Mouse (Mus musculus) midbrain, embryonic 11.5 days (tissue): ENCODE data around the gene Slc35f5. TPM values are rescaled to one million over a fixed set of nuclear protein-coding genes. Genes with fewer than 3 reads are reported as not detected.

Experiments
- ATAC-seq: fragments of 200-750 bp; cut with Nextera tagmentation; 2 replicates; pipeline ENCODE4 v1.8.0; 2017; ENCODE audit warnings: moderate TSS enrichment, moderate library complexity; ENCODE audit not compliant: low FRiP score
- DNase-seq: peaks from one replicate; pipeline ENCODE4 v3.0.0; 2015; ENCODE audit warnings: low spot score; ENCODE audit errors: missing footprints
- H3K27ac ChIP-seq: fragments of 300-500 bp; sonication (generic); 2 replicates; pipeline ENCODE4 v1.5.1; 2014; ENCODE audit warnings: low read depth, low read length
- H3K27me3 ChIP-seq: fragments of 300-500 bp; sonication (generic); 2 replicates; pipeline ENCODE4 v1.6.1; 2014; ENCODE audit warnings: mild to moderate bottlenecking, low read length, moderate library complexity, mixed read lengths; ENCODE audit not compliant: control insufficient read depth, insufficient read depth
- H3K36me3 ChIP-seq: fragments of 300-500 bp; sonication (generic); 2 replicates; pipeline ENCODE4 v1.6.1; 2014; ENCODE audit warnings: mild to moderate bottlenecking, low read length, moderate library complexity, mixed read lengths; ENCODE audit not compliant: control insufficient read depth, insufficient read depth
- H3K4me1 ChIP-seq: fragments of 300-500 bp; sonication (generic); 2 replicates; pipeline ENCODE4 v1.6.1; 2014; ENCODE audit warnings: low read length; ENCODE audit not compliant: control insufficient read depth, insufficient read depth
- H3K4me2 ChIP-seq: fragments of 300-500 bp; sonication (generic); 2 replicates; pipeline ENCODE4 v1.6.1; 2014; ENCODE audit warnings: mild to moderate bottlenecking, moderate library complexity
- H3K4me3 ChIP-seq: fragments of 300-500 bp; sonication (generic); 2 replicates; pipeline ENCODE4 v1.5.1; 2014; ENCODE audit warnings: low read depth, low read length
- H3K9ac ChIP-seq: fragments of 300-500 bp; sonication (generic); 2 replicates; pipeline ENCODE4 v1.6.1; 2014; ENCODE audit warnings: low read length
- H3K9me3 ChIP-seq: fragments of 300-500 bp; sonication (generic); 2 replicates; pipeline ENCODE4 v1.6.1; 2016; ENCODE audit warnings: low read length; ENCODE audit not compliant: control insufficient read depth
- WGBS: fragments of 180-500 bp; shearing (Covaris S2); extraction: QIAGEN DNeasy Blood & Tissue Kit; methylation state at CpG from one replicate; pipeline ENCODE4 v1.1.7; 2014; 5-methylcytosine and 5-hydroxymethylcytosine counted together
- polyA plus RNA-seq: library from polyadenylated mRNA; unstranded; fragments of >200 nt; fragmentation: Nextera tagmentation; extraction: Ambion mirVana; gene quantifications from 2 replicates; pipeline ENCODE4 v1.2.1, GENCODE M21; 2014

Slc35f5 gene
- polyA plus RNA-seq, 1 experiment from 2014 or later: 23.0 TPM

- peak overlapping the region; percentile 75 for H3K4me2 ChIP-seq
- H3K4me1 ChIP-seq: peaks cover 2% of the 10 kb centered on the region; the same call in 1 of the 2 replicates
- under 1% methylated on average over 29 of the region's 29 CpGs for WGBS
- no peaks in the 10 kb centered on the region for H3K36me3 ChIP-seq
- H3K9me3 ChIP-seq: no peaks in the 10 kb centered on the region
- ATAC-seq (peak; percentile 20; the same call in 1 of the 2 replicates), DNase-seq (no peak)
- H3K4me3 ChIP-seq: peak overlapping the region; percentile 66
- no peaks in the 10 kb centered on the region for H3K27me3 ChIP-seq
- H3K9ac ChIP-seq: peak overlapping the region; percentile 87
- H3K27ac ChIP-seq: peak overlapping the region; percentile 2; the same call in 1 of the 2 replicates
Observed at GRCm38 (mm10) chr1:125561206-125561605, 811 bp downstream of the Slc35f5 start.

- Histone ChIP-seq H3K9me3 (no peaks in the 10 kb centered on the region), H3K4me3 (peak overlapping the region; percentile 66), H3K4me1 (peaks cover 2% of the 10 kb centered on the region; the same call in 1 of the 2 replicates), H3K27me3 (no peaks in the 10 kb centered on the region), H3K36me3 (no peaks in the 10 kb centered on the region), H3K4me2 (peak overlapping the region; percentile 75), H3K9ac (no peak overlapping the region; the same call in 1 of the 2 replicates), H3K27ac (no peak overlapping the region)
- ATAC-seq (no peak), DNase-seq (no peak)
- 77% methylated on average over 4 of the region's 4 CpGs for WGBS
Observed at GRCm38 (mm10) chr1:125561841-125562240, 1.4 kb downstream of the Slc35f5 start.

GRCm38 (mm10) chr1:125568126-125568525 lies 7.7 kb downstream of the Slc35f5 start:
- Histone ChIP-seq H3K9ac (no peak overlapping the region), H3K27me3 (no peaks in the 10 kb centered on the region), H3K4me1 (no peaks in the 10 kb centered on the region), H3K27ac (no peak overlapping the region), H3K4me3 (no peak overlapping the region), H3K4me2 (no peak overlapping the region), H3K36me3 (no peaks in the 10 kb centered on the region), H3K9me3 (no peaks in the 10 kb centered on the region)
- ATAC-seq: no peak
- DNase-seq: peak; percentile 80
- 87% methylated on average over 4 of the region's 4 CpGs for WGBS

DNA sequence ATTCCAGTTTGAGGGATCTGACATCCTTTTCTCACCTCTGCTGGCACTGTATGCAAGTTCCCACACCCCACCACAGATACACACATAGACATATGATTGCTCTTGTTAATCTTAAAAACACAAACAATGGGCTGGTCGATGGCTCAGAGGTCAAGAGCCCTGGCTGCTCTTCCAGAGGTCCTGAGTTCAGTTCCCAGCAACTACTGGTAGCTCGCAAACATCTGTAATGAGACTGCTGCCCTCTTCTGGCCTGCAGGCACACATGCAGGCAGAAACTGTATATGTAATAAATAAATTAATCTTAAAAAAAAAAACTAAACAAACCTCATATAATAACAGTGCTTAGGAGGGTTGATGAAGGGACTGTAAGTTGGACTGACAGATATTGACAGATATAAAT lies 13.8 kb downstream of the Slc35f5 start:
- DNase-seq (no peak), ATAC-seq (no peak)
- Histone ChIP-seq H3K36me3 (no peaks in the 10 kb centered on the region), H3K27me3 (no peaks in the 10 kb centered on the region), H3K27ac (no peak overlapping the region), H3K4me1 (no peaks in the 10 kb centered on the region), H3K4me2 (no peak overlapping the region), H3K9ac (no peak overlapping the region), H3K9me3 (no peaks in the 10 kb centered on the region), H3K4me3 (no peak overlapping the region)
- 84% methylated on average over 2 of the region's 2 CpGs for WGBS

- Histone ChIP-seq H3K4me2 (no peak overlapping the region), H3K27ac (no peak overlapping the region), H3K27me3 (no peaks in the 10 kb centered on the region), H3K36me3 (no peaks in the 10 kb centered on the region), H3K9me3 (no peaks in the 10 kb centered on the region), H3K4me1 (no peaks in the 10 kb centered on the region), H3K4me3 (no peak overlapping the region), H3K9ac (no peak overlapping the region)
- ATAC-seq: no peak
- DNase-seq: no peak
- 86% methylated on average over 10 of the region's 10 CpGs for WGBS
Observed at GRCm38 (mm10) chr1:125575458-125576114, 15.2 kb downstream of the Slc35f5 start.

DNA sequence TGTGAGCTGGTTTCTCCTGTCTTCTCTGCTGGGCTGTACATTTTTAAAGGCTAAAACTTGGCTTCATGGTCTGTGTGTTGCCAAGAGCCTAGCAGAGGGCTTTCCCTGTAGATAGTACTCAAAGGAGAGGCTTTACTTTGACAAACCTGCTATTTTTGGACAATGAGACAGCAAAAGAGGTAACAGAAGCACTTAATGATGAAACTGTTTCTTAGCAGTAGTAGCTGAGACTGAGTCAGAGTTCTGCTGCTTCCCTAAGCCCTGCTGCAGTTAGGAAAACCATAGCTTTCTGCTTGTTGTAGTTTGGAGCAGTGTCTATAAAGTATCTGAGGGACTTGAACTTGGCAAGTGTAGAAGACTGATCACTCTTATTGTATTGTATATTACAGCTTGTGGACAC lies 16.6 kb downstream of the Slc35f5 start:
- no peaks in the 10 kb centered on the region for H3K27me3 ChIP-seq
- H3K4me1 ChIP-seq: no peaks in the 10 kb centered on the region
- no peak overlapping the region for H3K4me3 ChIP-seq
- no peak for ATAC-seq
- no peaks in the 10 kb centered on the region for H3K9me3 ChIP-seq
- H3K27ac ChIP-seq: no peak overlapping the region
- H3K9ac ChIP-seq: no peak overlapping the region
- H3K36me3 ChIP-seq: no peaks in the 10 kb centered on the region
- no peak overlapping the region for H3K4me2 ChIP-seq
- no peak for DNase-seq

DNA sequence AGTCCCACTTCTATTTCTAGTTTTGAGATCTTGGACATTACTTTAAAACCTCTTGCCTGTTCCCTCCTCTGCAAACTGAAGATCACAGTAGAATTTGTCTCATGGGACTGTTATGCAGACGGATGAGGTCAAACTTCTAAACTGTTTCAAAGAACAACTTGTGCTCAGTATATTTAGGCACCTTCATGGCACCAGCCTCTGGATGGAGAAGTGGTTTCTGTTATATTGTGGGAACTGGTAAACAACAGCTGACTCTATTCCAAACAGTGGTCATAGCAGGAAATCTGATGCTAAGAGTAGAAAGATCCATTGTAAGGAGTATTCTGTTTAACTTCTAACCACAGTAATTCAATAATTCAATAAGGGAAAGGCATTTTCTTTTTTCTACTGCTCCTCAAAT lies 17.7 kb downstream of the Slc35f5 start:
- Histone ChIP-seq H3K9ac (no peak overlapping the region), H3K4me2 (no peak overlapping the region), H3K27ac (no peak overlapping the region), H3K4me1 (no peaks in the 10 kb centered on the region), H3K36me3 (no peaks in the 10 kb centered on the region), H3K27me3 (no peaks in the 10 kb centered on the region), H3K4me3 (no peak overlapping the region), H3K9me3 (no peaks in the 10 kb centered on the region)
- ATAC-seq (no peak), DNase-seq (no peak)
- 86% methylated on average over 1 of the region's 1 CpGs for WGBS

GRCm38 (mm10) chr1:125581134-125581533 lies 20.7 kb downstream of the Slc35f5 start:
- 95% methylated on average over 3 of the region's 3 CpGs for WGBS
- Histone ChIP-seq H3K4me3 (no peak overlapping the region), H3K27me3 (no peaks in the 10 kb centered on the region), H3K9ac (no peak overlapping the region), H3K36me3 (no peaks in the 10 kb centered on the region), H3K27ac (no peak overlapping the region), H3K9me3 (no peaks in the 10 kb centered on the region), H3K4me1 (no peaks in the 10 kb centered on the region), H3K4me2 (no peak overlapping the region)
- DNase-seq (no peak), ATAC-seq (no peak)

DNA sequence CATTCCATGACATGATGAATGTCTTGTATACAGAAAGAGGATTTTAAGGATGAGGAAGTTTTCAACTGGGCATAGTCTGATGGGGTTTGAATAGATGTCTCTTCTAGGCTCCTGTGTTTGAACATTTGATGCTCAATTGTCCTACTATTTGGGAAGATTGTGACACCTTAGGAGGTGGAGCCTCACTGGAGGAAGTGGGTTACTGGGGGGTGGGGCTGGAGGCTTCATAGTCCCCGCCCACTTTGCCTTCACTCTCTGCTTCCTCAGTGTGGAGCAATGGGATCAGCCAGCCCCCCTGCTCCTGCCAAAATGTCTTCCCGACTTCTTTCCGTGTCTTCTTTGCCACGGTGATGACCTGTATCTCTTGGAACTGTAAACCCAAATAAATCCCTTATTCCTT lies 43.2 kb downstream of the Slc35f5 start:
- no peak overlapping the region for H3K27ac ChIP-seq
- no peak for DNase-seq
- no peak for ATAC-seq
- H3K4me2 ChIP-seq: no peak overlapping the region
- no peak overlapping the region for H3K9ac ChIP-seq
- WGBS: 81% methylated on average over 4 of the region's 4 CpGs
- no peaks in the 10 kb centered on the region for H3K9me3 ChIP-seq
- no peaks in the 10 kb centered on the region for H3K27me3 ChIP-seq
- H3K4me3 ChIP-seq: no peak overlapping the region
- H3K4me1 ChIP-seq: no peaks in the 10 kb centered on the region
- H3K36me3 ChIP-seq: no peaks in the 10 kb centered on the region
